Mouse (Mus musculus): Measurements from ENCODE around the gene Sdc3.
A peak's percentile ranks its signal among the peaks of the same experiment; 100 is the strongest.

Gene Sdc3

GRCm38 (mm10) chr4:130792376-130793179 lies at the start of gene Sdc3:
Gene Sdc3, plus strand, starts transcription at chr4:130792537.
- peak; percentile 97 for DNase-seq

GRCm38 (mm10) chr4:130744058-130744457 lies 48.3 kb upstream of the Sdc3 start:
- peak; percentile 54 for DNase-seq

- DNase-seq = peak; percentile 91
Measured at GRCm38 (mm10) chr4:130745561-130746306, 46.6 kb upstream of the Sdc3 start.

DNA sequence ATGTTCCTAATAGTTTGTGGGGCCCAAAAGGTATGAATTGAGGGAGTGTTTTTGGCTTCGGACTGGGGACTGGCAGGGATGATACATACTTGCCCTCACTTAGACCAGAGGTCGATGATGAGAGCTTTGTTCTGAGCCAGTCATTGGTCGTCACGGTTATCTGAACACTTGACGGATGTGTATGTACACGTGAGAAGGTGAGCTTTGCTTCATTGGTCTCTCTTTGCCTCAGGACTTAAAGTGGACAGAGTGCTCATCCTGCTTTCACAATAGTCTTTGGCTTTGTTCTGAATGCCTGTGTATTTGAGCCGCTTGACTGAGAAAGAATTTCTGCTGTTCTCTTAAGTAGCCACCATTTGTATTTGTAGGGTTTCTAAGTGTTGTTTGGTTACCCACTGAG lies 42.8 kb upstream of the Sdc3 start:
- DNase-seq = no peak

GRCm38 (mm10) chr4:130751966-130752365 lies 40.4 kb upstream of the Sdc3 start:
- DNase-seq = no peak

DNA sequence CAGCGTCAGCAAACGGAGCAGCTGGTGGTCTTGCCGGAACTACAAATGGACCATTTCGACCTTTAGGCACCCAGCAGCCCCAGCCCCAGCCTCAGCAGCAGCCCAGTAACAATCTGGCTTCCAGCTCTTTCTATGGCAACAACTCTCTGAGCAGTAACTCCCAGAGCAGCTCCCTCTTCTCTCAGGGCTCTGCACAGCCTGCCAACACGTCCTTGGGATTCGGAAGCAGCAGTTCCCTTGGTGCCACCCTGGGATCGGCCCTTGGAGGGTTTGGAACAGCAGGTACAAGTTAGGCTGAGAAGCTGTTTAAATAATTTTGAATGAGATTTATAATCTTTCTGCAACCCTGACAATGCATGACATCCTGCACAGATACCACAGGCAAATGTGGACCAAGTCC lies 39.7 kb upstream of the Sdc3 start:
- DNase-seq = peak; percentile 88

DNA sequence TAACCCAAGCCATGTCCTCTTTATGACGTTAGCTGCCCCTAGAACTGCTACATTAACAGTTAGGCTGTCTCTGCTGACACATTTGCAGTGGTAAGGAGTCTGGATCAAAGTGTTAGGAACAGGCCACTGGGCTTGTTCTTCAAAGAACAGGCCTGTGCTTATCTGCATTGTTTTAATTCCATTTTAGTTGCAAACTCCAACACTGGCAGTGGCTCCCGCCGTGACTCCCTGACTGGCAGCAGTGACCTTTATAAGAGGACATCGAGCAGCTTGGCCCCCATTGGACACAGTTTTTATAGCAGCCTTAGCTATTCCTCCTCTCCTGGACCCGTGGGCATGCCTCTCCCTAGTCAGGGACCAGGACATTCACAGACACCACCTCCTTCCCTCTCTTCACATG lies 38.6 kb upstream of the Sdc3 start:
- peak; percentile 97 for DNase-seq

DNA sequence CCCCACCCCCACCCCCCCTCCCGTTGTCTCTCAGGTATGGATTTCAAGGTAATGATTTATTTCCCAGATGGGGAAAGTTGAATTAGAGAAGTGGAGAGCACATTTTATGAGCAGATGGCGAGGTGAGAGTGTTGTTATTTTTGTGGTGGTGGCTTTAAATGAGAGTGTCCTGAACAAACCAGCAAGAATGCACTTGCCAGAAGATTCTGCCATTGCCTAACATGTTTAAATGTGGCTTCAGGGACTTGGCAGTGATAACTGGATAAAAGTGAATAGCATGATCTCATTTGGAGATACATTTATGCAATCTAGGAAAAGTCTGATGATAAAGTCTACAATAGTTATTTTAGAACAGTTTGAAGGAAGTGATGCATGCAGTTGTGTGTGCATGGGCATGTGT lies 37.6 kb upstream of the Sdc3 start:
- peak; percentile 71 for DNase-seq

DNA sequence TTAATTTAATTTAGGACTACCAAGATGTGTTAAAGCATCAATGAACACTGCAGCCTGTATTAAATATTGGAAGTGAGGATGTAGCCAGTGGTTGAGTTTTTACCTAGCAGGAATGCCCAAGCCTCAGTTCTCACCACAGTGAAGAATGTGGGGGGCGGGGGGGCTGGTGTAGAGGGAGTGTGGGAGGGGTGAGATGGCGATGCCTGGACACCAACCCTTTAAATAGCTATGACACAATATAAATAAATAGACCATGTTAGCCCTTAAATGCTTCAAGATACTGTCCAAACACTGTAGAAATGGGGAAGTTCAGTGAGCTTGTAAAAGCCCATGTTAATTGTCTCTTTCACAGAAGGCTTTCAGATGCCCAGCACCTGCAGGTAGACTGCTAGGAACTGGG lies 32.5 kb upstream of the Sdc3 start:
- no peak for DNase-seq

GRCm38 (mm10) chr4:130761809-130762208 lies 30.5 kb upstream of the Sdc3 start:
- DNase-seq = peak; percentile 94

DNA sequence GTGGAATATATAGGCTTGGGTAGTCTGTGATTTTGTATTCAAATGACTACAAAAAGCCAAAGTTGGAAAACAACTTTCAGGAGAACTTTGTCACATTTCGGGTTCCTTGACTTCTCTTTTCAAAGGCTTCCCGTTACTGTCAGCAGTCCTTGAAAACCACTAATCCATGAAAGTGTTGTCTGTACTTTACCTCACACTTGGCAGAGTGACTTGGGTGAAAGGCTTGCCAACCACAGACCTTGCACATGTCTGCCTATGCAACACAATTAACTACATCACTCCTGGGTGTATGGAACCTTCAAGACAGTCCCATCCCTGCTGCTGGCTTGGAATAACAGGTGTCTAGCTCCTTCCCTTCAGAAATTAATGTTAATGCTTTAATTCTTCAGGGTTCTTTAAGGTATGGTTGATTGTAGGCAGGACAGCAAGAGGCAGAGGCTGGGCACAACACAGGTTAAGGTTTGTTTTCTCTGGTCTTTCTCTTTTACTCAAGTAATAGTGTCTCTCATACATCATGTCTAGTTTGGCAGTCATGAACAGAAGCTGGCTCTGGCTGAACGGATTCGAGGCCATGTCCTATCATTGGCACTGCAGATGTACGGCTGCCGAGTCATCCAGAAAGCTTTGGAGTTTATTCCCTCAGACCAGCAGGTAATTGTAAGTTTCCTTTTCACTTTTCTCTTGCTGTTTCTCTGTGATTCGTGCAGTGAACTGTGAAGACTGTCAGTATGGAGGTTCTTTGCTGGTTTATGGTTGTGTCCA lies 26.8 kb upstream of the Sdc3 start:
- no peak for DNase-seq

- DNase-seq = no peak
Measured at GRCm38 (mm10) chr4:130766387-130766786, 25.9 kb upstream of the Sdc3 start.

GRCm38 (mm10) chr4:130766926-130767325 lies 25.4 kb upstream of the Sdc3 start:
- no peak for DNase-seq

- no peak for DNase-seq
Measured at GRCm38 (mm10) chr4:130773899-130774298, 18.4 kb upstream of the Sdc3 start.

GRCm38 (mm10) chr4:130774822-130775221 lies 17.5 kb upstream of the Sdc3 start:
- DNase-seq = no peak

DNA sequence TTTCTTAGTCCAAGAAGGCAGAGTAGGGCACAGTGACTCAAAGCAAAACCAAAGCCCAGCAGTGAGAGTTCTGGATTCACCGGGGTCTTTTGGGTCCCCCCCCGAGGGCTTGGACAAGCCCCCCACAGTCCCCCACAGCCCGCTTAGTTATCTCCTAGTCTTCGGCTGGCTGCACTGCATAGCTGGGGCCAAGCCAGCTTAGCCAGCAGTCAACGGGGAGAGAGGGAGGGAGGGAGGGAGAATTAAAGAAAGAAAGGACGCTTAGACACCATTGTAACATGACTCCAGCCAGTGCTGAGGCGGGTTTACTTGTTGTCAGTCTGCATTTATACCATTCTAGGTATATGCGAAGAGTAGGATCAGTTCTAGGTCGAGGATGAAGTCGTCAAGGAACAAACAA lies 14.7 kb upstream of the Sdc3 start:
- no peak for DNase-seq

DNA sequence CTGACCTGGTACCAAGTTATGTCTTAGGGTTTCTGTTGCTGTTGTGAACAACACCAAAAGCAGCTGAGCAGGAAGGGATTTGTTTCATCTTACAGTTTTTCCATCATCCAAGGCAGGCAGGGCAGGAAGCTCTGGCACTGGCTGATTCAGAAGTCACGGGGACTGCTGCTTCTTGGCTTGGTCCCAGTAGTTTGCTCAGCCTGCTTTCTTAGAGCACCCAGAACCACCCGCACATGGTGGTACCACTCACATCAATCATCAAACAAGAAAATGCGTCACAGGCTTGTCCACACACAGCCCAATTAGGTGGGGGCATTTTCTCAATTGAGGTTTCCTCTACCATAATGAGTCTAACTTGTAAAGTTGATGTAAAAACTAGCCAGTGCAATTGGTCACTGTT lies 13.3 kb upstream of the Sdc3 start:
- DNase-seq = peak; percentile 90

GRCm38 (mm10) chr4:130782492-130782891 lies 9.8 kb upstream of the Sdc3 start:
- DNase-seq = no peak

DNA sequence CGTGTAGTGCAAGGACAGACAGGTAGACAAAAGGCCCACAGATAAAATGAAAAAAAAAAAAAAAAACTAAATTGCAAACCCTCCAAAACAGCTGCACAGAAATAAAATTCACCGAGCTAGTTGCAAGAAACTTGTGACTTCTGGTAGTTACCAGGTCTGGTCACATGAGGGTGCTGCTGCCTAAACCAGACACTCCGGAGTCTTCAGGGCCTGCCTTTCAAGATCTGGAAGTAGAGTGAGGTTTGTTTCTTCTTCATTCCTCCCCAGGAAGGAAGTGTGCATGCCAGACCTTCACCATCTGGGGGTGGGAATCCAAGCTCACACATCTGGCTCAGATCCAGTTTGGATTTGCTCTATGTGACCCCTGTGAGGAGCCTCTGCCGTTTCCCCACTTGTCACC lies 7.6 kb upstream of the Sdc3 start:
- no peak for DNase-seq

GRCm38 (mm10) chr4:130787530-130787929 lies 4.8 kb upstream of the Sdc3 start:
- DNase-seq = peak; percentile 94

DNA sequence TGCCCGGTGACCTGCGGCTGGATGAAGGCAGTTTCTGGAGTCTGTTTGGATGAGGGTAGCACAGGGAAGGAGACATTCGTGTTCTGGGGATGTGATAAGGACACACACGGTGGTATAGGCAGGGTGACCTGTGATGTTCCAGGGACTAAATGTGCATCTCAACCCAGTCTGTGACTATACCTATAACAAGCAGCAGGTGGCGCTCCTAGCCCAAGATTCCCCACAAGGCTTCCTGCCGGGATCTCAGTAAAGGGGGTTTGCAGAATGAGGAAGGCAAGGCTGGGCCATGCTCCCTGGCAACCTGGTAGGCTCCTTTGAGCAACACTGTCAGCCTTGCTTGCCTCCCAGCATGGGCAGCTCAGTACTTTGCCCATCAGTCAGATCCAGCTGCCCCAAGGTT lies 2.2 kb upstream of the Sdc3 start:
- DNase-seq = peak; percentile 97

DNA sequence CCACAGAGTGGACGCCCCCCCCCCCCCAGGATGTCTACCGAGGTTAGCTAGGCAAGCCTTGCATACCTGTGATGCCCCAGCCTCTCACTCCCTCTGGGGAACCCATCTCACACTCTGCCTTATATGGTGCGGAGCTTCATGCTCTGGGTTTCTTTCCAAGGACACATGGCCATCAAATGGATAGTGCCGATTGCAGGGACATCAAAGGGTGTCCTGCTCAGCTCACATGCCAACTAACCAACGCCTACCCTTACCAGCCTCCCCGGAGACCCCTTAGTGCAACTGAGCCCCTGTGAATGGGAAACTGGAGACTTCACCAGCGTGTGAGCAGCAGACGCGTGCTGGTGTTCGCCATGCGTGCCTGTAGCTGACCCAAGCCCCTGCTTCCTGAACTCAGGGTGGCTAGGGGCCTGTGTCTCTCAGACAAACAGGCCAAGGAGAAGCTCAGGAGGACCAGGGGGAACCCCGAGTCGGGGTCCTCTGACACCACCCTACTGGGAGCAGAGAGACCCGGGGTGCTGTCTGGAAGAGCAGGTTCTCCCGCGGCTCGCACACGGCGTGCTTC lies 444 bp upstream of the Sdc3 start:
- peak; percentile 95 for DNase-seq

DNA sequence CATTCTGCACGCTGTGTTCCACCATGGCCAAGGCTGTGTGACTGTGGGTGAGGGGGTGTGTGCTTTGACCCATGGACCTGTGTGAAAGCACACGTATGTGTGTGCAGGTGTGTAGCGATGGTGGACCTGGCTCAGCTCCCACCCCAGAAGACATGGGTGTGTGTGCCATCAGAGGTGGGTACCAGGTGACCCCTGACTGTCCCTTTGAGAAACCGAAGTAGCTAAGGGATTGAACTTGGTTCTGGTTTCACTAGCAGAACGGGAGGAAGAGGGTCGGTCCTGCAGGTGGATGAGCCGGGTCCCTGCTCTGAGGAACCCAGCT lies 804 bp downstream of the Sdc3 start:
- DNase-seq = peak; percentile 93
